Mouse (Mus musculus) gastrocnemius, postnatal 36 days (tissue): ENCODE results near the gene Prl8a9. TPM values are rescaled to one million over a fixed set of nuclear protein-coding genes. Genes with fewer than 3 reads are reported as not detected.

Experiments
- DNase-seq, 2 experiments: peaks; one replicate each; pipeline ENCODE4 v3.0.0; 2022
- intact Hi-C: fragments of 180-260 bp; cut with DNase I; formaldehyde crosslinking; loops from one replicate; pipeline ENCODE4 v1.15.1; 2025
- long read RNA-seq, 2 experiments: library from polyadenylated mRNA; stranded (forward); transcript quantifications; one replicate each; pipeline ENCODE4 v2.0.0; 2021
- total RNA-seq, 2 experiments: library from RNA; stranded (reverse); gene quantifications; 2 replicates each; pipeline ENCODE4 v1.2.3; 2021

Gene Prl8a9
- not detected for total RNA-seq
- long read RNA-seq, experiment 1: 0 reads
- long read RNA-seq, experiment 2: 0 reads

DNA sequence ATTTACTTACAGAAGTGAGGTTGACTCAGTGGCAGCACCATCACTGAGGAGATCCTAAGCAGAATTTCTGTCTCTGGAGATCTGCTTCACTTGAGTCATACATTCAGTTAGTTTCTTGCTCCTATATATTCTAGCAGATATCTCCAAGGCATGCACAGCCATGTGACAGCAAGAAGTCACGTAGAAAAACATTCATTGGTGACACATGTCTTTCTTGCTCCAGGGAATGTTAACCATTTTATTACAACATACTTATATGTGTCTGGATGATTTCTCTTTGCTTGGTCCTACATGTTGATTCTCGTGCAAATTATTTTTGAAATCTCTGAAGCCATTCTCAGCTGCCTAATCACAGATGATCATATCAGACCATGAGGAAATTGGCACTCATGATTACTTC lies at the start of gene Prl8a9:
Prl8a9 (minus strand) TSS at position 101 of the 400 bp plus-strand sequence.
- intact Hi-C loops: no loop called here
- DNase-seq: no peak

- intact Hi-C loops: no loop called here
- DNase-seq: no peak
Observed at GRCm38 (mm10) chr13:27610482-27610881, 46.1 kb upstream of the Prl8a9 start, which contains the start of gene Prl7b1. Prl7b1 (minus strand) TSS chr13:27610582.

GRCm38 (mm10) chr13:27582071-27582470 lies 17.7 kb upstream of the Prl8a9 start, which contains the start of gene Prl8a1:
Prl8a1 (minus strand) TSS chr13:27582171.
- DNase-seq: no peak
- intact Hi-C loops: no loop called here

- intact Hi-C loops: no loop called here
- DNase-seq: no peak
Observed at GRCm38 (mm10) chr13:27553336-27553735, 11.1 kb downstream of the Prl8a9 start.

GRCm38 (mm10) chr13:27523156-27523555 lies 41.2 kb downstream of the Prl8a9 start:
- DNase-seq: no peak
- intact Hi-C loops: no loop called here

- no peak for DNase-seq
- intact Hi-C loops: no loop called here
Observed at GRCm38 (mm10) chr13:27513117-27513516, 51.3 kb downstream of the Prl8a9 start, which contains the start of gene Prl8a8. Prl8a8 (minus strand) TSS chr13:27513217.

Other genes starting within 250 kb of the Prl8a9 start
- gene Prl8a2, start 218.9 kb downstream of the Prl8a9 start, total RNA-seq: not detected
- gene Prl2b1, start 173.8 kb downstream of the Prl8a9 start, total RNA-seq: not detected
- gene Prl8a6, start 125.9 kb downstream of the Prl8a9 start, total RNA-seq: not detected
- gene Prl8a8, start 51.4 kb downstream of the Prl8a9 start, total RNA-seq: not detected
- gene Prl8a1, start 17.6 kb upstream of the Prl8a9 start, total RNA-seq: not detected
- gene Prl7b1, start 46.0 kb upstream of the Prl8a9 start, total RNA-seq: not detected
- not detected for gene Prl7a1, start 77.9 kb upstream of the Prl8a9 start, total RNA-seq
- not detected for gene Prl7a2, start 103.4 kb upstream of the Prl8a9 start, total RNA-seq
- gene Prl7d1, start 152.1 kb upstream of the Prl8a9 start, total RNA-seq: not detected
- not detected for gene Prl7c1, start 216.2 kb upstream of the Prl8a9 start, total RNA-seq
- not detected for gene Prl2a1, start 237.0 kb upstream of the Prl8a9 start, total RNA-seq